Mouse (Mus musculus): Measurements from ENCODE around the gene P2rx1.

GRCm38 (mm10) chr11:72957318-72957717, 41.6 kb upstream of the P2rx1 start:
- no peak for TF ChIP-seq TAL1 (IDR thresholded peaks at IDR 0.05; ENCODE audit: low read length)
- TF ChIP-seq GATA1 (IDR thresholded peaks at IDR 0.05; ENCODE audit: low read length) = no peak

Data from erythroblast, embryonic 14.5 days (primary cell).